Mouse (Mus musculus) megakaryocyte, embryonic 14.5 days (primary cell): ENCODE data around the gene Syne3.

Experiments
- FLI1 ChIP-seq: IDR thresholded peaks from 2 replicates; pipeline ENCODE4 v1.6.1; 2012; ENCODE audit warnings: low read length, inconsistent platforms, mixed read lengths
- GATA1 ChIP-seq: IDR thresholded peaks from 3 replicates; pipeline ENCODE4 v1.6.1; 2012; ENCODE audit warnings: mixed read lengths, low read length, inconsistent platforms, borderline replicate concordance

DNA sequence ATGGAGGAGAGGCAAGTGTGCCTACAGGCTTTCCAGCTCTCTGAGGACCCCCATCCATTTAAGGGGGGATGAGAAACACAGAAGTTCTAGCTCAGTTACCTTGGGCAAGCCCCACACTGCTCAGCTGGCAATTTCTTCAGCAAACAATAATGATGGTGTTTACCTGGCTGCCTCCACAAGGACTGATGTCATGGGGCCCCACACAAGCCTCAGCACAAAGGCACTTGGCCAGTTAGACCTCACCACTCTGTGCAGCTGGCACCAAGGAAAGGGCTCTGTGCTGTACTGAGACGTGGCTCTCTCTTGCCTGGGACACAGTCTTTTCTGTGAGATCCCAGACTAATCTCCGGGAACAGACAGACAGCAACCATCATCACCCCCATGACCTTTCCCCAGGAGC lies 127.5 kb downstream of the Syne3 start:
- TF ChIP-seq GATA1 (no peak), FLI1 (no peak)
